Mouse (Mus musculus) urinary bladder, postnatal 36 days (tissue): Measurements from ENCODE around the gene Extl2.

Experiments
- DNase-seq, 2 experiments: peaks; one replicate each; pipeline ENCODE4 v3.0.0; 2022; ENCODE audit warnings: low spot score in 2 of 2, mixed read lengths in 1 of 2

The Extl2 gene

GRCm38 (mm10) chr3:116006978-116007940 is at the start of gene Extl2, which contains the start of gene Slc30a7:
Gene Extl2 (plus strand): TSS chr3:116007462.
Gene Slc30a7 (minus strand): TSS chr3:116007406.
- DNase-seq: peak; percentile 72 to 81

DNA sequence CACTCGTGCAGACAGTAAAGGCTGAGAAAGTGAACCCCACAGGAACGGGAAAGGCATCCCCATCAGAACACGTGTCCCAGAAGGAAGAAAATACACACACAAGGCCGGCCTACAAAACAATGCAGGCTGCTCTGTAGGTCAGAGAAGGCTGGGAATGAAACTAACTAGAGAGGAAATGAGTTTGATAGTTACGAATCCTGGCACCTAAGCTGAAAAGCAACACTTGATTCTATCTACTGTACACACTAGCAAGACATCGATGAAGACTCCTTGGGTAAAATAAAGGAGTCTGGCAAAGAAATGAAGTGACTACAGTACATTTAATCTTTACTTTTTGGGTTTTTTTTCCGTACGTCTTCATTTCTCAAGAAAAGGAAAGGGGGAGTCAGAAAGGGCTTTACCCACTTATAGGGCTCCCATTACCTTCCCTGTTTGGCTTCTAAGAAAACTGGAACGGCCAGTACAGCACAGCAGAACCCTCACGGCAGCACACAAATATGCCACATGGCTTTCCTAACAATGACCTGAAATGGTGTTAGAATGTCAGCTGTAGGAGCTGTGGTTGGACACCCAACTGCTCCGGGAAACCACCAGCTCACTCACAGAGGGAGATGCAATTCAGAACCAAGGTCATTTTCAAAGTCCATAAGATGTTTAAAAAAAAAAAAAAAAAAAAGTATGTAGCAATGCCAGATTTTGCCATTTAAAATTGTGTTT is 45.8 kb upstream of the Extl2 start:
- no peak for DNase-seq

DNA sequence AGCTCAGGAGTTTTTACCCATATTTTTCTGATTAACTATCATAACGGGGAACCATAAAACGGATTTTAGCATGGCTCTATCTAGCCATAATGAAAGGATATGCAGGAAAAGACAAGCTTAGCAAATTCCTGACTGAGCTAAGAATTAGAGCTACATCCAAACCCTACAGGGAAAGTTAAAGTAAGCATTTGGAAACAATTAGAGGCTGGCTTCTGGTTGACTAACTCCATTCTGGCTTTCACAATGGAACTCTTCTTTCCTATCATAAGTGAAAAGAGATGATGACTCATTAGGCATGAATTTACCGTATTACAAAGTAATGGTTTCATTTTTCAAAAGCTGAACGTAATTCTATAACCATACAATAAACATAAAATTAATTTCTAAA is 45.2 kb upstream of the Extl2 start:
- DNase-seq: no peak

- no peak for DNase-seq
Measured at GRCm38 (mm10) chr3:115963597-115963996, 43.7 kb upstream of the Extl2 start.

- no peak for DNase-seq
Measured at GRCm38 (mm10) chr3:115964071-115964470, 43.2 kb upstream of the Extl2 start.

GRCm38 (mm10) chr3:115968745-115969530 is 38.3 kb upstream of the Extl2 start:
- no peak for DNase-seq

DNA sequence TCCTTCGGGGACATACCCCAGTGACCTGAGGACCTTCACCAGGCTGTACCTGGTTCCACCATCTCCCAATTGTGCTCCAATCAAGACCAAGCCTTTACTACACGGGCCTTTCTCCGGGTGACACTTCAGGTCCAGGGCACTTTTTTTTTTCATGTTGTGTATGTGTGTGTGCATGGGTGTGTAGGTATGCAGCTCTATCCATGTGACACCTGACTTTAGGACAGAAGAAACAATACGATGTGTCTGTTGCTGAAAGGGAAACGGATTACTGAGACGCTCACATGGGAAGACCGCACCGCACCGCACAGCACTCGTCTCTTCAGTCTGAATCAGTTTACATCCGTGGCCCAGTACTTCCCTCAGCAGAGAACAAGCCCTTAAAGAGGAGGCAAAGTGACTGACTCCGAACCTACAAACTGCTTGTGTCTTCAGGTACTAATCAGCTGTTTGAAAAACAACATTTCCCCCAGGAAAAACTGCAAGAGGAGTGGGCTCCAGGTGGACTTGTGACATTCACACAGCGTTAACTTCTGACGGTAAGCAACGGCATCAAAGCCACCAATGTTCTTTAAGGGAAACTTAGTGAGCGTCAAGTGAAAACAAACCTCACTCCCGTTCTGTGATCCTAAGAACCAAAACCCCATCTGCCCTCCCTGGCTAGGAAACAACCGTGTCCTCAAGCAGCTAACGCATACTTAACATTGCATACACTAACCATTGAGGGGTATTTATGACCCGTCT is 36.0 kb upstream of the Extl2 start:
- DNase-seq: no peak

GRCm38 (mm10) chr3:115971891-115972646 is 35.2 kb upstream of the Extl2 start:
- no peak for DNase-seq

GRCm38 (mm10) chr3:115974228-115974627 is 33.0 kb upstream of the Extl2 start:
- no peak for DNase-seq

GRCm38 (mm10) chr3:115974995-115975394 is 32.3 kb upstream of the Extl2 start:
- DNase-seq: no peak

- DNase-seq: no peak
Measured at GRCm38 (mm10) chr3:115979000-115979399, 28.3 kb upstream of the Extl2 start.

GRCm38 (mm10) chr3:115983217-115983616 is 24.0 kb upstream of the Extl2 start:
- DNase-seq: no peak

DNA sequence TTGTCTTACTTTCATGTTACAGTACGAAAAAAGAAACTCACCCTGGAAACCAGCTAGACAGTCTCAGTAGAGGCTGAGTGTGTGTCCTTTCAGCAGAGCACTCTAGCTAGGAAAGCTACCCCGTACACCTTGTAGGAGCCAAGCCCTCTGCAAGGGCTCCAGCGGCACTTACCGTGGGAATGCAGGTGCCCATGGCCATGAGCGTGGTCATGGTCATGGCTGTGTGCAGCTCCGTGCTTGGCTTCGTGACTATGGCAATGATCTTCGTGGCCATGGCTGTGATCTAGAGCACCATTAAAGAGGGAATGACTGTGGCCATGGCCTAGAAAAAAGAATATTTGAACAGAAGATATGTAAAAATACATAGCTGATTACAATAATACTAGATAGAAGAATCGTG is 22.6 kb upstream of the Extl2 start:
- DNase-seq: no peak

DNA sequence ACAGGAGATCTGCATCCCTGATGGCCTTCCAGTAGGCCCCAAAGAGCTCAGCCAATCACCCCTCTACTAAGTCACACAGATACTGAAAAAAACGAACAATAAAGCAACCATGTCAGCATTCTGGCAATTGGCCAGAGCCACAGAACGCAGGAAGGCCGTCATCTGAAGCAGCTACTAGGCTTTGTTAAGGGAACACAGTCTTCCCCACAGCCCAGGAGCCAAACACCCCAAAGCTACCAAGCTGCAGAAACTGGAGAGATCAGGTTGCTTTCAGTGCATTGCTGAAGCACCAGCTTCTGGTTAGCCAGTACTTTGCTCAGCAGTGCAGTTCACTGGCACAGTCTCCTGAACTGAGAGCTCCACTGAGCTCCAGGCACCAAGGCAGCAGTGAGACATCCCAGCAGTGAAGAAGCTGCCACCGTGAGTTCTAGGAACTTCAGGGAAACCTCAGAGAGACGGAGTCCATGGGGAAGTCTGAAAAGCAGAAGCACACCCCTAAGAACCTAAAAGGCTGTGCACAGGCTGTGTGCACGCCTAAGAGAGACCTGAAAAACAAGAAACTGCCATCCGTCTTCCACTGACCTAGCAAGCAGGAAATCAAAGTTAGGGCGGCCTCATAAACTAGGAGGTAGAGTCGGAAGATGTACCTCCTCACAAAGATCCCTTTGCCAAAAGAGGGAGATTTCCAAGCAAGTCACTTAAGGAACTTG is 21.9 kb upstream of the Extl2 start:
- no peak for DNase-seq

DNA sequence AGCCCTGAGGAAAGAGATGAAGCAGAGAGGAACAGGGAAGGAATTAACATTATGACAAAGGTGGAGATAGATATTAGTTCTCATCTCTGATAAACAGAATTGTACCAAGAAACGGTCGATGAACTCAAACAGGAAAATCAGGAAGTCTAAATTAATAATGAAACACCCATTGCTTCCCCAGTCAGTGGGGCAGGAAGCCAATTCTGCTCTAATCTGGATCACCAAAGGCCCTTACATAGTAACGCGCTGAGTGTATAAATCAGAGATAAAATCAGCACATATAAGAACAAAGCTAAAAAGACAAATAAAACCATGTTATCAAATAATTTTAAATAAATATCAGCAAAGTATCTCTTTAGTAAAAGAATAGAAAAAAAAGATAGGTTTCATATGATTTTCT is 15.2 kb upstream of the Extl2 start:
- DNase-seq: peak; percentile 18 to 23

DNA sequence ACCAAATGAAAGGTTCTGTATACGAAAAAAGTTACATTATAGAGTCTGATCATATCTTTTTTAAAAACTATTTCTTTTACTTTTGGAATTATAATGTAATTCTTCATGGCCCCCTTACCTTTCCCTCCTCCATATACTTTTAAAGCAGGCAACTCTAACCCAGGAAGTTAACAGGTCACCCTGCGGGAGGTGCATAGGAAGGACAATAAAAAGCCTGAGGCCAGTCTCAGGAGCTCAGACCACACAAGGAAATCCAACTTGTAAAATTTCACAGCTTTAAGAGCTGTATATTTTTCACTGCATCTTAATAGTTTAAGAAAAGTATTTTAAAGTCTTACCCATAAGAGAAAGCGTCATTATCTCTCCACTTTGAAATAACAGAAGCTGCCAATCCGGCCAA is 14.7 kb upstream of the Extl2 start:
- DNase-seq: no peak

DNA sequence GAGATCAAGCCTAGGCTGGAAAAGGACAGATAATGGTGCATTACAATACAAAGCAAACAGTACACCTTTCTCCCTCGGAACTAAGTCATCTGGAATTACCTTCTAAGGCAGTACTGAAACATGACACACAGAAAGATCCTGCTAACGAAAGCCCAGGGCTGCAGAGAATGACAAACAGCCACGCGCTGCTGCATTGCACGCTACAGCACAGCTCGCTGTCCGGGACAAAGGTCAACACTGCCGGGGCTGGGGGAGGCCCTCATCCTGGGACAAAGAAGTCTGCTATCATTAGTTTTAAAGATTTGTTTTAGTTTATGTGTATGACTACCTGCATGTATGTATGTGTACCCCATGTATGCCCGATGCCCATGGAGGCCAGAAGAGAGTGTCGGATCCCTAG is 14.2 kb upstream of the Extl2 start:
- no peak for DNase-seq

DNA sequence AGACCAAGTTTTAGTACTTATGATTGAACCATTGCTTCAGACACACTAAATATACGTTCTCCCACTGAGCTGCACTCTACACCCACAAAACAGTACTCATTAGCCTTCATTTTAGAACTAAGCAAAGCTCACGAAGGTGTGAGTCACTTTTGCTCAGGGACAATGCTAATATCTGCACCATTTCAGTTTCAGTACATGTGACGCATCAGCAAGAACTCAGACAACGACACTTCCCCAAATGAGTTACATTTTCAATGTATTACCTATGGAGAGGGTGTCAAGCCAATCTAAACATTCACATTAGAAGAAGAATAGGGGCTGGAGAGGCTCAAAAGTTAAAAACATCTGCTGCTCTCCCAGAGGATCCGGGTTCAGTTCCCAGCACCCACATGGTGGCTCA is 10.3 kb upstream of the Extl2 start:
- DNase-seq: no peak

DNA sequence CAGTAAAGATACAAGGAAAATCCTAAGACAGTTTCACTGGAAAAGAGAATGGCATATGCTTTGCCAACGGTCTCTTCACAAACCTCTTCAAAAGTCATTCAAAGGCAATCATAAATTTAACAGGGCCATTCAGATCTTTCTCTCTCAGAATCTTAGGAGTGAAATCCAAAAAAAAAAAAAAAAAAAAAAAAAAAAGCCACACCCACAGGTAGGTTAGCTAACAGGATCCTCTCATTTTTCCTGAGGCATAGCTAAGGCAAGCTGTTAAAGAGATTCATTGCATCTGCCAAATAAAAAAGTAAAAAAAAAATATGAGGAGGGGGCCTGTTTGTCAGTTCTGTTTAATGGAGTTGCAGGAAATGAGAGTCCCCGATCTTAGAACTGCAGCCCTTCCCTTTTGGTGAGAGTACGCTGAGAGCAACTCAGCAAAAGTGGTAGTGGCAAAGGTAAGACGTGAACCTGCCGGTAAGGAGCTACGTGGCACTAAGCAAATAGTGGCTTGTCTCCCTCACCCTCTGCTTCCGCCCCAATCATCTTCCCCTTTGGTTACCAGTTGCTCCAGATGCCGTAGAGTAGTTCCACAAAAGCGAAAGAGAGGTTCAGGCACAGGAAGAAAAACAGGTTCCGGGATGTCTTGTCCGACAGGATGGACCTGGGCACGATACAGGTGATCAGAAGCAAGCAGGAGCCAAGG is 831 bp upstream of the Extl2 start:
- DNase-seq: peak; percentile 14 to 28
